Mouse (Mus musculus) heart, adult 9 months (tissue): Measurements from ENCODE around the gene Dlg2.

Source experiments
- DNase-seq, 2 experiments: peaks; one replicate each; pipeline ENCODE4 v3.0.0; 2022; ENCODE audit warnings: low spot score in 2 of 2

Dlg2 gene

GRCm38 (mm10) chr7:91573321-91573720 lies 1096.8 kb downstream of the Dlg2 start:
- no peak for DNase-seq

- DNase-seq, result no peak
Observed at GRCm38 (mm10) chr7:91576216-91576615, 1099.7 kb downstream of the Dlg2 start.

- no peak for DNase-seq
Observed at GRCm38 (mm10) chr7:91582203-91582602, 1105.7 kb downstream of the Dlg2 start.

GRCm38 (mm10) chr7:91583566-91583965 lies 1107.1 kb downstream of the Dlg2 start:
- DNase-seq, result no peak

- no peak for DNase-seq
Observed at GRCm38 (mm10) chr7:91591261-91592170, 1115.0 kb downstream of the Dlg2 start.

- no peak for DNase-seq
Observed at GRCm38 (mm10) chr7:91598549-91598948, 1122.1 kb downstream of the Dlg2 start.

- no peak for DNase-seq
Observed at GRCm38 (mm10) chr7:91601307-91601706, 1124.8 kb downstream of the Dlg2 start.

- no peak for DNase-seq
Observed at GRCm38 (mm10) chr7:91603561-91603960, 1127.1 kb downstream of the Dlg2 start.

- no peak for DNase-seq
Observed at GRCm38 (mm10) chr7:91653033-91653432, 1176.6 kb downstream of the Dlg2 start.

GRCm38 (mm10) chr7:91659498-91659897 lies 1183.0 kb downstream of the Dlg2 start:
- DNase-seq, result no peak

GRCm38 (mm10) chr7:91672236-91673017 lies 1196.0 kb downstream of the Dlg2 start:
- DNase-seq, result no peak

GRCm38 (mm10) chr7:91674401-91674800 lies 1197.9 kb downstream of the Dlg2 start:
- no peak for DNase-seq

GRCm38 (mm10) chr7:91677934-91678333 lies 1201.5 kb downstream of the Dlg2 start:
- DNase-seq, result no peak

- DNase-seq, result no peak
Observed at GRCm38 (mm10) chr7:91687930-91688329, 1211.5 kb downstream of the Dlg2 start.

GRCm38 (mm10) chr7:91689829-91690228 lies 1213.4 kb downstream of the Dlg2 start:
- DNase-seq, result no peak

- no peak for DNase-seq
Observed at GRCm38 (mm10) chr7:91709853-91710252, 1233.4 kb downstream of the Dlg2 start.

- no peak for DNase-seq
Observed at GRCm38 (mm10) chr7:91711184-91711583, 1234.7 kb downstream of the Dlg2 start.

GRCm38 (mm10) chr7:91715776-91716175 lies 1239.3 kb downstream of the Dlg2 start:
- DNase-seq, result no peak

GRCm38 (mm10) chr7:91716696-91717095 lies 1240.2 kb downstream of the Dlg2 start:
- DNase-seq, result peak in 1 of 2 experiments; percentile 2

- no peak for DNase-seq
Observed at GRCm38 (mm10) chr7:91720318-91720717, 1243.8 kb downstream of the Dlg2 start.

- DNase-seq, result no peak
Observed at GRCm38 (mm10) chr7:91724397-91724796, 1247.9 kb downstream of the Dlg2 start.

GRCm38 (mm10) chr7:91740748-91741147 lies 1264.3 kb downstream of the Dlg2 start:
- DNase-seq, result no peak
